9 mouse cellular contexts compared by ENCODE assay signal in genomic region chr10:99097374-99097773, GRCm38 (mm10). TPM values are rescaled to one million over a fixed set of nuclear protein-coding genes. Genes with fewer than 3 reads are reported as not detected.
DNase-seq lines count a peak whose midpoint lies in the region; TF ChIP-seq lines count a peak whose summit lies in the region.
"Had no signal": no experiment of that assay in that cellular context is flagged by ENCODE, and none has a peak within 500 bp of the region (broad histone marks: within the 10 kb centered on the region; RNA-seq: fewer than 3 reads in every experiment).

No protein-coding gene starts in this region.

- 68% methylated on average over 10 of the region's 10 CpGs for WGBS in heart, adult 2 months

- H3K4me1 ChIP-seq in heart, adult 2 months (ENCODE audit: control insufficient read depth, insufficient read depth, low read length): no peaks in the 10 kb centered on the region

- no peak for TF ChIP-seq EP300 in heart, adult 2 months (IDR thresholded peaks at IDR 0.05; ENCODE audit: insufficient read depth, low read depth, low read length)

- H3K27ac ChIP-seq in heart, adult 2 months: no peak overlapping the region

- DNase-seq in heart, adult 2 months: peak in 1 of 2 experiments; percentile 39
- DNase-seq in heart, postnatal 25 days (ENCODE audit: low spot score): no peak
- DNase-seq in urinary bladder, postnatal 14 days (ENCODE audit: low spot score): peak; percentile 38
- DNase-seq in urinary bladder, adult 2 months (ENCODE audit: low spot score): no peak
- DNase-seq in cerebellum, postnatal 10 days: peak; percentile 59 to 62
- peak; percentile 62 to 77 for DNase-seq in left cerebral cortex, postnatal 25 days (ENCODE audit: low spot score in 2 of 2)
- peak; percentile 30 for DNase-seq in right cerebral cortex, postnatal 4 days
- DNase-seq in yolk sac, embryonic 10.5 days (ENCODE audit: low spot score): no peak

- H3K36me3 ChIP-seq in heart, adult 2 months (ENCODE audit: control insufficient read depth, insufficient read depth, low read length): no peaks in the 10 kb centered on the region

- no peaks in the 10 kb centered on the region for H3K79me2 ChIP-seq in heart, adult 2 months (replicated peaks; ENCODE audit: control insufficient read depth, insufficient read depth, low read length)

- no peak for TF ChIP-seq POLR2A in heart, adult 2 months (IDR thresholded peaks at IDR 0.05; ENCODE audit: insufficient read depth, low read depth, low read length)

- no peak overlapping the region for H3K4me3 ChIP-seq in heart, adult 2 months

- H3K27me3 ChIP-seq in heart, adult 2 months (ENCODE audit: control insufficient read depth, insufficient read depth, low read length): no peaks in the 10 kb centered on the region

- intact Hi-C loops in heart, adult 2 months (cut with DNase I): no loop called here
- intact Hi-C loops in heart, postnatal 25 days (cut with DNase I): loop anchor here (1.0 to 5.0 kb wide), 2 partner anchors 8 to 520 kb away; no protein-coding TSS in a partner anchor
- intact Hi-C loops in left cerebral cortex, postnatal 25 days (cut with DNase I): no loop called here

- peak; percentile 95 for TF ChIP-seq CTCF in heart, adult 2 months (IDR thresholded peaks at IDR 0.05)

- H3K9ac ChIP-seq in heart, adult 2 months (ENCODE audit: low read depth, low read length): no peak overlapping the region

RNA-seq across cellular contexts. Expression of gene Poc1b, which starts 9.5 kb away (rescaled TPM):
- total RNA-seq in heart, adult 2 months (2021): 1 to 10 TPM; 4.1 to 6.7 TPM
- polyA plus RNA-seq in heart, adult 2 months (2012; rRNA removed): 3.6 and 5.8 TPM in 2 replicates
- 1 to 10 TPM; 5.3 to 6.4 TPM for total RNA-seq in heart, postnatal 25 days (2021)
- 16.6 and 19.3 TPM in 2 replicates for polyA plus RNA-seq in urinary bladder, adult 2 months (2012; rRNA removed)
- 1 to 10 TPM; 7.8 to 8.3 TPM for total RNA-seq in left cerebral cortex, postnatal 25 days (2021)

RNA-seq across cellular contexts. Expression of gene Galnt4, which starts 10.6 kb away (rescaled TPM):
- total RNA-seq in heart, adult 2 months (2021): 1 to 10 TPM; 2.3 to 2.6 TPM
- 0.88 and 1.2 TPM in 2 replicates for polyA plus RNA-seq in heart, adult 2 months (2012; rRNA removed)
- 1 to 10 TPM; 3.2 to 3.6 TPM for total RNA-seq in heart, postnatal 25 days (2021)
- 4.8 and 8.2 TPM in 2 replicates for polyA plus RNA-seq in urinary bladder, adult 2 months (2012; rRNA removed)
- 1 to 10 TPM; 3.1 to 3.4 TPM for total RNA-seq in left cerebral cortex, postnatal 25 days (2021)

RNA-seq across cellular contexts. Expression of gene Phxr2, which starts 28.8 kb away (rescaled TPM):
- not detected for total RNA-seq in heart, adult 2 months (2021)
- not detected in 2 replicates for polyA plus RNA-seq in heart, adult 2 months (2012; rRNA removed)
- not detected for total RNA-seq in heart, postnatal 25 days (2021)
- polyA plus RNA-seq in urinary bladder, adult 2 months (2012; rRNA removed): not detected in 2 replicates
- not detected for total RNA-seq in left cerebral cortex, postnatal 25 days (2021)
- polyA plus RNA-seq: heart, embryonic 16.5 days had no signal

Comparison
In these comparisons a context has a peak if more than half of its experiments do, and no peak if none do; other contexts are left out.
1. DNase-seq: peak in urinary bladder, postnatal 14 days (single experiment), cerebellum, postnatal 10 days (2 of 2), left cerebral cortex, postnatal 25 days (2 of 2) and right cerebral cortex, postnatal 4 days (single experiment); none in heart, postnatal 25 days (single experiment), urinary bladder, adult 2 months (single experiment) and yolk sac, embryonic 10.5 days (single experiment).